Mouse (Mus musculus) megakaryocyte progenitor cell, adult 5-6 weeks (primary cell): ENCODE measurements at regions not wholly inside any gene's neighbourhood (a gene's known extent, or its start where the extent isn't known, plus 50 kb on each side); places are given as distances from the start of the nearest gene placed in this dataset.
A peak's percentile ranks its signal among the peaks of the same experiment; 100 is the strongest.
"Not testable (repeated sequence)": the region's sequence is repeated elsewhere in the genome, so short reads cannot be mapped to it uniquely, and the experiment has no call there.

Experiments
- ATAC-seq: replicated peaks from 2 replicates; pipeline ENCODE4 v1.8.0; 2016; ENCODE audit warnings: mild to moderate bottlenecking, moderate TSS enrichment, inconsistent platforms; ENCODE audit not compliant: poor library complexity

GRCm38 (mm10) chr15:42069072-42069471 is 1934.9 kb downstream of the 9330182O14Rik start:
- no peak for ATAC-seq

GRCm38 (mm10) chr15:42073486-42073885 is 1939.3 kb downstream of the 9330182O14Rik start:
- no peak for ATAC-seq

DNA sequence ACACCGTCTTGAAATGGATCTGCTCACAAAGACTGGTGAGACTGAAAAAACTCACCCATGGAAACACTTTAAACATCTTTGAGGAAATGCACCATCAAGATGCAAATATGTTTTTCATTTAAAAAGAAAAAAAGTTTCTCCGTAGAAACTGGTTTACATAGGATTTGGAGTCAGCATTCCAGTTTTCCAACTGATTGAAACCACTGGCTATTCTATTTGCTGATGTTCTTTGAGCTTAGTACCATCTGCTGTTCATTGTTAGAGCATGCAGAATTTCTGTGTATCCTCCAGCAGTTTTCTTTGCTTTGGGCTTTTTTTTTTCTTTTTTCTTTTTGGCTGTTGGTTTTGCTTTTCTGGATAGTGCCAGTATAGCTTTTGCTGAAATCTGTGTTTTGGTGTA is 1948.3 kb downstream of the 9330182O14Rik start:
- no peak for ATAC-seq

DNA sequence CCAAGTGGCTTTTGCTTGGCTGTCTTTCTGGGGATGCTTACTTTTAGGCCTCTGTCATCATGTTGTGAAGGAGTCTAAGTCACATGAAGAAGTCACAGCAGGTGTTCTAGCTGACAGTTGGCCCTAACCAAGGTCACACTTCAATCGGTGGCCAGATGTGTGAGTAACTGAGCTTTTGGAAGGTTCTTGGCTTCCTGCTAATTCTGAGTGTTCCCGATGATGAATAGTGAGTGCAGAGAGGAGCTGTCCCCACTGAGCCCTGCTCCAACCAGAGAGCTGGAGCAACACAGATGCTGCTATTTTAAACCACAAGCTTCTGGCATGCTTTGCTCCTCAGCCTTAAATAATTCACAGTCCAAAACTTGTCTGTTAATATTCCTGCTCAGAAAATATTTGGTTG is 1966.6 kb downstream of the 9330182O14Rik start:
- no peak for ATAC-seq

DNA sequence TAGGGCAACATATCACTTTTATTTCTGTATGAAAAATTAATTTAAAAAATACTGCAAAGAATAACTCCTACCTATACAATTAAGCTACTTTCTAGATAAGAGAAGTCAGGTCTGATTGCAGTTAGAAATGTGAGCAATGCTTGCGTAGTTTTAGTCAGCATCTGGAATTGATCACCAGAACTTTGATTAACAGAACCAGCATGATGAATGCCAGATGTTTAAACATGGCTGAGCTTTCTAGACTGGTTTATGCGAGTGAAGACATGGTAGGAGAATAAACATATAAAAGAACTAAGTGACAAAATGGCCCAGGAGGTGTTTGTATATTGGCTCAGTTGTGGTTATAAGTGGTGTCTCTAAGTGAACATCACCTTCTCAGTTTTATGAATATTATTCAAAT is 1970.7 kb downstream of the 9330182O14Rik start:
- ATAC-seq = no peak

DNA sequence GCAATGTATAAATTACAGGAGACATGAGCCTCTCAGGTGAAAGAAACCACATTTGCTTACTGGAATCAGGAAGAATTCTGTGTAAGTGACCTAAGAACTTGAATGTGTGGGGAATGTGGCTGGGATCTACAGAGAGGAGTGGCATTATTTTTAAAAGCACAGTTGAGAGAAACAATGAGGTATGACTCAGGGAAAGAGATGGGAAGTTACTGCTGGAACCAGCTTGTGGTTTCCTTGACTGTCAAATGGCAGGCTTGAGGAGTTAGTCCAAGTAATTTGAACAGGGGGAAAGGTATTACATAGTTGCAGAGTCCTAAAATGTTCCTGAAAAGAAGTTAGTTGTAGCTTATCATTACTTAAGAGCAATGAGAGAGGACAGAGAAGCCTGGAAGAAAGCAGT is 1972.9 kb downstream of the 9330182O14Rik start:
- no peak for ATAC-seq

DNA sequence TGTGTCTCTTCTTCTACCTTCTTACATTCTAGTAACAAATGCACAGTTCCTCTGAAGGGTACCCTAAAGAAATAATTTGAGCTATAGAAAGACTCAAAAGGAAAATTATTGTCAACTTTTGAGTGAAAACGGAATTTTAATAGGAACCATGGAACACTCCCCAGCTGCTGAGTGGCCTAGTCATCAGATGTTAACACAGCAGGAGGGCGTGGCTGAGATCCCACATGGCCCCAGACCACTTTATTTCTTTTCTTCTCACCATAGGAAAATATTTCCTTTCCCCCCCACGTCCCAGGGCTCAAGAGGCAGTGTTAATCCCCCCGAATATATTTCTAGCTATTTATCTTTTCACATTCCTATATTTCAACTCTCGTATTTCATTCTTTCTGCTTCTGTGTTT is 1977.6 kb downstream of the 9330182O14Rik start:
- ATAC-seq = no peak

DNA sequence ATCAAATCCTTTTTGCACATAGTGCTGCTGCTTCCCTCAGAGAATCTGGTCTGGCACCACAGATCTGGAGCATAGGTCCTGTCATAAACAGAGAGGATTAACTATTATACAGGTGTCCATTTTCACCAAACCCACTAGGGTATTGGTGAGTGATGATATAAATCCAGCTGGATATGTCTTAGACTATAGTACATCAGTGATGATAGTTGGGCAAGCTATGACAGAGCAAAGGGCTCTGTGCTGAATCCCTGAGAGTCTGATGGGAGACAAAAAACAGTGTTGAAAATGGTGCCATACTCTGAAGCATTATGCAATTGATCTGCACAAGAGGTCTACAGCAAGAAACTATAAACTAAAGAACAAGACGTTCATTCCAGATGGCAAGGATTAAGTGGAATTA is 1993.3 kb downstream of the 9330182O14Rik start:
- ATAC-seq = no peak

DNA sequence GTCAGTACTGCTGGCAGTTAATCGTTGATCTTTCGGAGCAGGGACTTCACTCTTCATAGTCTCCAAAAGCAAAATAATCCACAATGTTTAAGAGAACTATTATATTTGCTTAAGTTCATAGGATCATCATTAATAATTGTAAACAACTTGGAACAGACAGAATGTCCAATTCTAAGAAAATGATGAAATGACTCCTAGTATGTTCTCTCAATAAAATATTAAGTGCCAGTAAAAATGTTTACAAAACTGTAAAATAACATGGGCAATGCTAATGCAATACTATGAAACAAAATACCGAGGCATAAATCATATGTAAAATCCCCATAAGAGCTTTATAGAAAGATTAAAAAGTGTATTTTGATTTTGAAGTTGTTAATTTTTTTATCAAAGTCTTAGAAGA is 1994.8 kb downstream of the 9330182O14Rik start:
- no peak for ATAC-seq

DNA sequence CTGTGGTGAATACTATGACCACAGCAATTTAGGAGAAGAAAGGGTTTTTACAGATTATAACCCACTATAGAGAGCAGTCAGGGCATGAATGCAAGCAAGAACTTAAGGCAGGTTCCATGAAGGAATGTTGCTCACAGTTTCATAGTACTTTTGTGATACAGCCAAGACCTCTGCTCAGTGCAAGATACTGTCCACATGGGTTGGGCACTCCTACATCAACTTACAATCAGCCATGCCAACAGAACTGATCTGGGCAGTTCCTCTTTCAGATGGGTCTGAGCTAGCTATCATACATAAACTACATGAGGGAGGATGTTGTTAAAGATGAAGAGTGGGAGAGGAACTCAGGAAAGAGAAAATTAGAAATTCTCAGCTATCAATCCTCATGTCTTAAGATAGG is 2032.4 kb downstream of the 9330182O14Rik start:
- ATAC-seq = no peak

DNA sequence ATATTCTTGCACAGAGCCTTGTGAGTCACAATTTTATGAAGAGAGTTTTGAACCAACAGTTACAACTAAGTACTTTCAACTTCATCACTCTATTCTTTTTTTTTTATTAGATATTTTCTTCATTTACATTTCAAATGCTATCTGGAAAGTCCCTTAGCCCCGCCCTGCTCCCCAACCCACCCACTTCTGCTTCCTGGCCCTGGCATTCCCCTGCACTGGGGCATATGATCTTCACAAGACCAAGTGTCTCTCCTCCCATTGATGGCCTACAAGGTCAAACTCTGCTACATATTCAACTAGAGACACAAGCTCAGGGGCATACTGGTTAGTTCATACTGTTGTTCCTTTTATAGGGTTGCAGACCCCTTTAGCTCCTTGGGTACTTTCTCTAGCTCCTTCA is 2043.6 kb downstream of the 9330182O14Rik start:
- not testable (repeated sequence) for ATAC-seq

- ATAC-seq = peak; percentile 98
Measured at GRCm38 (mm10) chr15:42207187-42207846, 2073.2 kb downstream of the 9330182O14Rik start.

GRCm38 (mm10) chr15:42219496-42219895 is 2085.3 kb downstream of the 9330182O14Rik start:
- peak; percentile 99 for ATAC-seq

GRCm38 (mm10) chr15:42220005-42220404 is 2085.8 kb downstream of the 9330182O14Rik start:
- ATAC-seq = no peak

DNA sequence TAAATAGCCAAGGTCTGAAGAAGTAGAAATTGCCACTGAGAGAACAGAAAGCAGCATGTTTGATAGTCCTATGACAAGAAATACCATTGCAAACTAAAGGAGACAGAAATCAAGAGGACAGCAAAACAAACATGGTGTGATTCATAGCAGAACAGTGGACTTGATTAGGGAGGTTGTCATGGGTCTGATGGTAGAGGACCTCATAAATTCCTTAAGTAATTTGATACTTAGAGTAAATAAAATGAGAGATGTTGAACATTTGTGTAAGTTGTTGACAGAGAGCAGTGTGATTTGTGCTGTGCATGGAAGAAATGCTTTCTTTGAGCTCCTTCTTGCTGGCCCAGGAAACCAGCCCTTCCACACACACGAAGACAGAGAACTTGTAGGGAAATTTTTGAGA is 2090.8 kb downstream of the 9330182O14Rik start:
- no peak for ATAC-seq

DNA sequence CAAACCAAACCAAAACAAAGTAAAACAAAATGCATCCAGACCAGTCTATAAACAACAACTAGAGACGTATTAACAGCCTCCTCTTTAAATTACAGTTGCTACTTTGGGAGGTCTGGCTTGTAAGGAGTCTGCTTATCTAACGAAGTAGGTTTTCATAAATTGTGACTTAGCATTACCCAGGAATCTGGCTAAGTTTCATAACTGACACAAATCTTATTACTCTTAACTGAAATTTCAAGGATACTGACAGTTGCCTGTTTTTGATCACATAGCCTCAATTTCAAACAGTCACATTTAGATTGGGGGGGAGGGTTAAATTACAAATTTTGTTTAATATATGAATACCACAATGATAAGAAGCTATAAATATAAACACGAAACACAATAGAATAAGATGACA is 2097.5 kb downstream of the 9330182O14Rik start:
- ATAC-seq = no peak

- no peak for ATAC-seq
Measured at GRCm38 (mm10) chr15:42246812-42247211, 2112.6 kb downstream of the 9330182O14Rik start.

DNA sequence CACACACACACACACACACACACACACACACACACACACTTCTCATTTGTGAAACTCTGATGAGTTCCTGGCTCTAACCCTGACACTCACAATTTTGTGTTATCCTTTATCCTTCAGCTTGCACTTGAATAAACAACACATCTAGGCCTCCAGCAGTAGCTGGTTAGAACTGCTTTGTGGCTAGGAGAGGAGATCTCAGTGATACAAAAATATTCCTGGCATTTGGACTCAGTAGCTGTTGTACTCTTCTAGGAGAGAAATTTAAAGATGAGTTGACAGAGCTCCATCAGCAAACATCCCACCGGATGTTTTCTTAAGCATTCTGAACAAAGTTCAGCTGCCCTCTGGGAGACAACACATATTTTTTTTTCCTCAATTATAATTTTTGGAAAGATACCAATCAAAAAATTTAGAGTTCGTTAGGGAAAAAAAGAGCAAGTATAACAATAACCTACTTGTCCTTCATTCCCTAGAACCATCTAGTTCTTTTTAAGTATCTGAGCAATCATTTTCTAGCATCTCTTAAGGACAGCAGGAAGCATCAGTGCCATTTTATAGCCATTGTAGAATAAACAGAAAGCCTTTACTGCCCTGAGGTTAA is 2118.7 kb downstream of the 9330182O14Rik start:
- no peak for ATAC-seq

GRCm38 (mm10) chr15:42256343-42256742 is 2122.2 kb downstream of the 9330182O14Rik start:
- ATAC-seq = no peak

- ATAC-seq = no peak
Measured at GRCm38 (mm10) chr15:42275117-42275516, 2141.0 kb downstream of the 9330182O14Rik start.

- ATAC-seq = no peak
Measured at GRCm38 (mm10) chr15:42277247-42277646, 2143.1 kb downstream of the 9330182O14Rik start.

- ATAC-seq = no peak
Measured at GRCm38 (mm10) chr15:42280810-42281209, 2146.6 kb downstream of the 9330182O14Rik start.

DNA sequence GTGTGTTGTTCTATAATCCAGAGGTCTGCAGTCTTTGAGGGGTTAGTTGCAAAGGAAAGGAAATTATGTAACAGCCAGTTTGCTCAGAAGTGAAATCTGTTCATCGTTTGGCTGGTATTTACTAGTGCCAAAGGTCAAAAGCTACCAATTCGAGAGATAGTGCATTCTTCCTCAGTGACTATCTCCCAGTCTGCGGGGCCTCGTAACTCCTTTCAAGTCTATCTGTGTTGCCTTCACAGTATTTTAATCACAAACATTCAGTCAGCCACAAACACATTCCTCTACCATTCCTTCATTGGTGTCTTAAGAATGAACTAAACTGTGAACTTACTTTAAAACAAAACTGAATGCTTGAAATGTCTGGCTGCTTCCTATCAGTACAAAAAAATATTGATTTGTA is 2162.2 kb downstream of the 9330182O14Rik start:
- no peak for ATAC-seq
